Mouse (Mus musculus) CH12.LX (cell line): ENCODE results near the gene Gdpd5. TPM values are rescaled to one million over a fixed set of nuclear protein-coding genes. Genes with fewer than 3 reads are reported as not detected.

Source experiments
- DNase-seq: peaks from one replicate; pipeline ENCODE4 v3.0.0-alpha.2; 2013; ENCODE audit errors: extremely low read depth
- H3K27ac ChIP-seq: 2 replicates; pipeline ENCODE4 v1.5.1; 2012; ENCODE audit warnings: low read depth, mild to moderate bottlenecking, control low read depth, moderate library complexity; ENCODE audit not compliant: insufficient read depth
- H3K27me3 ChIP-seq: replicated peaks from 2 replicates; pipeline ENCODE3; 2012; ENCODE audit warnings: inconsistent platforms
- H3K36me3 ChIP-seq, 2 experiments: replicated peaks in 1 of 2; 2 replicates each; pipeline versions ENCODE3 to v1.6.1; 2012; ENCODE audit warnings: inconsistent platforms in 1 of 2, low read length in 1 of 2, mild to moderate bottlenecking in 1 of 2, mixed read lengths in 1 of 2, moderate library complexity in 1 of 2; ENCODE audit not compliant: control insufficient read depth in 1 of 2, insufficient read depth in 1 of 2
- H3K4me1 ChIP-seq, 2 experiments: 2 replicates each; pipeline ENCODE4 v1.6.1; 2012; ENCODE audit warnings: inconsistent platforms in 1 of 2, moderate library complexity in 1 of 2; ENCODE audit not compliant: insufficient read depth in 2 of 2, control insufficient read depth in 1 of 2
- H3K4me2 ChIP-seq: 2 replicates; pipeline ENCODE4 v1.6.1; 2012; ENCODE audit warnings: low read depth, mild to moderate bottlenecking, control low read depth; ENCODE audit not compliant: poor library complexity, insufficient read depth, severe bottlenecking
- H3K4me3 ChIP-seq, 3 experiments: fragments of 150-350 bp in 1 of 3; sonication (generic) in 1 of 3; replicated peaks in 1 of 3; 2 replicates each; pipeline versions ENCODE3 to v1.5.1; 2011 to 2012; ENCODE audit warnings: low read depth in 2 of 3, low read length in 2 of 3, mild to moderate bottlenecking in 2 of 3, moderate library complexity in 2 of 3, control low read depth in 1 of 3, improper control_type of control experiment in 1 of 3, inconsistent platforms in 1 of 3, mixed read lengths in 1 of 3; ENCODE audit not compliant: poor library complexity in 1 of 3
- H3K79me2 ChIP-seq: replicated peaks from 2 replicates; pipeline ENCODE4 v1.6.1; 2012; ENCODE audit warnings: mild to moderate bottlenecking, moderate library complexity; ENCODE audit not compliant: control insufficient read depth, poor library complexity, insufficient read depth, severe bottlenecking; ENCODE audit errors: extremely low read depth
- H3K9ac ChIP-seq: 2 replicates; pipeline ENCODE4 v1.6.1; 2012; ENCODE audit warnings: low read depth, mild to moderate bottlenecking, control low read depth, moderate library complexity; ENCODE audit not compliant: insufficient read depth
- H3K9me3 ChIP-seq: replicated peaks from 2 replicates; pipeline ENCODE3; 2012; ENCODE audit warnings: low read length, inconsistent platforms, mixed read lengths
- BHLHE40 ChIP-seq: IDR thresholded peaks from 2 replicates; pipeline ENCODE4 v1.6.1; 2011; ENCODE audit warnings: mild to moderate bottlenecking, low read depth, low read length, improper control_type of control experiment
- CHD1 ChIP-seq: IDR thresholded peaks from 2 replicates; pipeline ENCODE4 v1.6.1; 2012; ENCODE audit warnings: low read depth, low read length, improper control_type of control experiment, inconsistent platforms
- CHD2 ChIP-seq: IDR thresholded peaks from 2 replicates; pipeline ENCODE4 v1.6.1; 2011; ENCODE audit warnings: low read length, improper control_type of control experiment
- CTCF ChIP-seq, 2 experiments: IDR thresholded peaks in 1 of 2; conservative IDR thresholded peaks in 1 of 2; 2 replicates each; pipeline ENCODE4 v1.5.1; 2011 to 2012; ENCODE audit warnings: low read depth in 2 of 2, low read length in 2 of 2, improper control_type of control experiment in 1 of 2, inconsistent platforms in 1 of 2, mild to moderate bottlenecking in 1 of 2, moderate library complexity in 1 of 2
- E2F4 ChIP-seq: IDR thresholded peaks from 2 replicates; pipeline ENCODE4 v1.6.1; 2011; ENCODE audit warnings: low read depth, low read length, improper control_type of control experiment; ENCODE audit not compliant: insufficient replicate concordance
- ELF1 ChIP-seq: IDR thresholded peaks from 2 replicates; pipeline ENCODE4 v1.6.1; 2014; ENCODE audit warnings: low read depth, mild to moderate bottlenecking, inconsistent platforms, low read length, improper control_type of control experiment
- ETS1 ChIP-seq: conservative IDR thresholded peaks from 2 replicates; pipeline ENCODE4 v1.6.1; 2012; ENCODE audit warnings: low read depth, mild to moderate bottlenecking, inconsistent platforms, low read length, improper control_type of control experiment, moderate library complexity
- GABPA ChIP-seq: IDR thresholded peaks from 2 replicates; pipeline ENCODE4 v1.6.1; 2012; ENCODE audit warnings: low read depth, low read length, improper control_type of control experiment, inconsistent platforms; ENCODE audit not compliant: insufficient replicate concordance
- IRF4 ChIP-seq: IDR thresholded peaks from 2 replicates; pipeline ENCODE4 v1.6.1; 2014; ENCODE audit warnings: low read depth, mild to moderate bottlenecking, inconsistent platforms, low read length, improper control_type of control experiment
- KAT2A ChIP-seq: IDR thresholded peaks from 2 replicates; pipeline ENCODE4 v1.6.1; 2012; ENCODE audit warnings: low read length, improper control_type of control experiment, inconsistent platforms; ENCODE audit not compliant: insufficient replicate concordance
- MAFK ChIP-seq: IDR thresholded peaks from 2 replicates; pipeline ENCODE4 v1.6.1; 2011; ENCODE audit warnings: low read length, improper control_type of control experiment; ENCODE audit not compliant: insufficient replicate concordance
- MAX ChIP-seq: IDR thresholded peaks from 2 replicates; pipeline ENCODE4 v1.6.1; 2011; ENCODE audit warnings: low read length, improper control_type of control experiment
- MEF2A ChIP-seq: IDR thresholded peaks from 2 replicates; pipeline ENCODE4 v1.6.1; 2014; ENCODE audit warnings: low read depth, mild to moderate bottlenecking, inconsistent platforms, low read length, improper control_type of control experiment, borderline replicate concordance
- NRF1 ChIP-seq: IDR thresholded peaks from 2 replicates; pipeline ENCODE4 v1.6.1; 2014; ENCODE audit warnings: low read depth, mild to moderate bottlenecking, inconsistent platforms, low read length, improper control_type of control experiment, moderate library complexity
- POLR2AphosphoS2 ChIP-seq: IDR thresholded peaks from 2 replicates; pipeline ENCODE4 v1.6.1; 2011; ENCODE audit warnings: low read depth, low read length, improper control_type of control experiment
- SIN3A ChIP-seq: IDR thresholded peaks from 2 replicates; pipeline ENCODE4 v1.6.1; 2012; ENCODE audit warnings: low read length, improper control_type of control experiment, inconsistent platforms
- SMC3 ChIP-seq: IDR thresholded peaks from 2 replicates; pipeline ENCODE4 v1.6.1; 2011; ENCODE audit warnings: low read depth, low read length, improper control_type of control experiment
- TCF12 ChIP-seq: IDR thresholded peaks from 2 replicates; pipeline ENCODE4 v1.6.1; 2014; ENCODE audit warnings: low read depth, mild to moderate bottlenecking, inconsistent platforms, low read length, improper control_type of control experiment
- ZKSCAN1 ChIP-seq: IDR thresholded peaks from 2 replicates; pipeline ENCODE4 v1.6.1; 2012; ENCODE audit warnings: low read depth, inconsistent platforms, low read length, improper control_type of control experiment, borderline replicate concordance
- dilution Hi-C: fragments of 300-500 bp; cut with MboI; formaldehyde crosslinking; loops from 2 replicates; pipeline ENCODE4 v1.14.3; 2020; ENCODE audit warnings: low sequenced_read_pairs; ENCODE audit not compliant: extremely low pct_unique_long_range_greater_than_20kb, extremely low pct_ligation_motif_present
- in situ Hi-C: fragments of 300-500 bp; cut with MboI; formaldehyde crosslinking; loops from 3 replicates; pipeline ENCODE4 v1.14.3; 2019; ENCODE audit warnings: low sequenced_read_pairs, low pct_ligation_motif_present, low pct_unique_long_range_greater_than_20kb, mixed read lengths
- polyA plus RNA-seq: library from polyadenylated mRNA; unstranded; fragments of >175 nt; gene quantifications from 2 replicates; pipeline ENCODE4 v1.2.1, GENCODE M21; 2012; ENCODE audit warnings: low read depth; ENCODE audit not compliant: insufficient read length
- total RNA-seq, 2 experiments: library from RNA; depleted of rRNA; stranded (reverse); fragments of 300-350 nt in 1 of 2; fragments of >200 nt in 1 of 2; gene quantifications; 2 replicates each; pipeline ENCODE4 v1.2.3; 2012 to 2014

Gene Gdpd5
- total and polyA plus RNA-seq, 3 experiments: 2.4 to 9.1 (median 9.0) TPM

DNA sequence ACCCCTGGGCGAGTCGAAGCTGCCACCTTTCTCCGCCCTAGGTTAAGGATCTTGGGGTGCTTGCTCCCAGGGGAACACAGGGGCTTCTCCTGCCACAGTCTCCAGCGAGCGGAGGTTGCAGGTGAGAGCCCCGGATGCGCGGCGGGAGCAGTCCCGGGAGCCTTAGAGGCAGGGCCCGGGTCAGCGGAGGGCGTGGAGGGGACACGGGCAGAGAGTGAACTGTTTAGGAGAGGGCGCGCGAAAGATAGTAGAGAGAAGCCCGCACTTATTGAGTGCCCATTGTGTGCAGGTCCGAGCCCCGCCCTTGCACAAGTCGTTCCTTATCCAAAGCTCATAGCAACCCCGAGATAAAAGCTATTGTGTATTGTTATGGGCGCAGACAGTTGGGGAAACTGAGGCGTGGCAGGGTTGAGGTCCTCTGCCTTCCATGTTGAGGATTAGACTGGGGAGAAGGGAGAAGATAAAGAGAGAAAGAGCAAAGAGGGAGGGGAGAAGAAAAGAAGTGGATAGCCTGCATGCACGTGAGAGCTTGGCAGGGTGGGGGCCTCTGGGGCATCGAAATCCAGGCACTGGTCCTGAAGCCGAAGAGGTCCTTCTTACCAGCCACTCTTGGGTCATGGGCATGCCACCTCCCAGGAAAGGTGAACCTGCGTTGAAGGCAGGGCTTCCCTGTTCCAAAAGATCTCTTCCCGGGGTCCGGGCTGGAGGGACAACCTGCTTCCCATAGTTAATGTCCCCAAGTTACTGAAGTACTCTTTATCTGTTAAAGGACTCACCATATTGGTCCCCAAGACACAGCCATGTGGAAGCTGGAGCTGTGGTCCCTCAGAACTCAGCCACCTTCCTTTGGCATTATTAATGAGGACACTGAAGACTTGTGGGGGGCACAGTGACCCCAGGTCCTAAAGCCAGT lies 1.1 kb downstream of the Gdpd5 start:
- Histone ChIP-seq H3K9ac (peak overlapping the region; percentile 76), H3K79me2 (no peaks in the 10 kb centered on the region), H3K4me2 (peak overlapping the region; percentile 58), H3K27me3 (peaks cover 1% of the 10 kb centered on the region), H3K4me3 (peak overlapping the region; percentile 65 to 74 (median 69)), H3K27ac (no peak overlapping the region), H3K36me3 (peaks cover 4 to 23% of the 10 kb centered on the region in 2 experiments)
- in situ Hi-C loops: no loop called here
- no peak for DNase-seq
- dilution Hi-C loops: no loop called here
- TF ChIP-seq TCF12: 0 out of 2 replicates have a peak, but pooled peaks have one; percentile 13
- no peak for TF ChIP-seq KAT2A
- TF ChIP-seq BHLHE40: peak; percentile 59
- TF ChIP-seq, all 38 proteins: peak for 2
- Histone ChIP-seq H3K4me1 (peaks cover 18 to 42% of the 10 kb centered on the region in 2 experiments), H3K9me3 (no peaks in the 10 kb centered on the region)

GRCm38 (mm10) chr7:99383246-99383645 lies 2.0 kb downstream of the Gdpd5 start:
- Histone ChIP-seq H3K4me1 (peaks cover 18 to 46% of the 10 kb centered on the region in 2 experiments), H3K27ac (no peak overlapping the region), H3K36me3 (peaks cover 5 to 32% of the 10 kb centered on the region in 2 experiments), H3K79me2 (no peaks in the 10 kb centered on the region), H3K4me2 (peak overlapping the region; percentile 58), H3K9ac (no peak overlapping the region; the same call in 1 of the 2 replicates), H3K4me3 (peak overlapping the region in 2 of 3 experiments; percentile 7 to 14), H3K9me3 (no peaks in the 10 kb centered on the region), H3K27me3 (peaks cover 1% of the 10 kb centered on the region)
- TF ChIP-seq CHD1 (no peak), ELF1 (no peak), MAX (no peak), MAFK (no peak), IRF4 (no peak), NRF1 (no peak), POLR2AphosphoS2 (no peak), ETS1 (no peak), E2F4 (no peak), SIN3A (no peak), MEF2A (no peak), ZKSCAN1 (no peak), GABPA (no peak), CTCF (conservative IDR thresholded peaks at IDR 0.05 in 1 of 2, IDR thresholded peaks at IDR 0.05 in 1 of 2; ENCODE audit: low read depth in 2 of 2, low read length in 2 of 2) (no peak), SMC3 (no peak), CHD2 (no peak), BHLHE40 (no peak)
- dilution Hi-C loops (no loop called here), in situ Hi-C loops (no loop called here)
- no peak for DNase-seq
